Mouse (Mus musculus) right cerebral cortex, postnatal 25 days (tissue): Measurements from ENCODE around the gene Macrod2.

ENCODE experiments used
- DNase-seq: peaks from one replicate; pipeline ENCODE4 v3.0.0; 2022

Macrod2 gene

DNA sequence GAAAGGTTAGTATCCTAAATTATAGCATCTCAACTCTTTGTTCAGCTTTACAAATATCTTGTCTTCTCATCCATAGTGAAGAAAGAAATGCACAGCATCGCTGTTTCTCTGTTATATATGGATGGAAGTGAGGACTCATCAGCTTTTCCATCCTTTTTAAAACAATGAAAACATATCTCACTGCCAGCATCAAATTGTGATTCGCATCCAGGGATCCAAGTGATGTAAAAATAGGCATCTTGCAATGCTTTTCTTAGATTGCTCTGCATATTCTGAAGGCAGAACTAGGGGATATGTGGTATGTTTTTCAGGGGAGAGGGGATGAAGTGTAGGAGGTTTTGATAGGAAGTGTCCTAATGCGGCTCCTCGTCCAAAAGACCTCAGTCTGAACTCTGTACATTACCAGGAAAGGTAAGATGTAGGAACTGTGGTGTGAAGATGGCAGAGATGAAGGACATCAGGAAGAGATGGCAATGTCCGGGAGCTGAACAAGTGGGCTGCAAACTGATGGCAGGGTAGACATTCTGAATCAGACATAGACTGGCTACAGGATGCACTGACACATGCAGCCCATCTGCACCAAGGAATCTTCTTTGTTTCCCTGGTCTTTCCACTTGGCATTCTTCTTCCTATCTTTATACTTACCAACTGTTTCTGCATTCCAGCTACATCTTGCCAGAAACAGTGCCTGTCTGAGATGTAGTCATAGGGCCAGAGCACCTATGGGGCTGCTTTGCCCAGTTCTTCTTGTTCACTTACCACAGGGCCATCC lies 1341.8 kb downstream of the Macrod2 start:
- peak; percentile 18 for DNase-seq

DNA sequence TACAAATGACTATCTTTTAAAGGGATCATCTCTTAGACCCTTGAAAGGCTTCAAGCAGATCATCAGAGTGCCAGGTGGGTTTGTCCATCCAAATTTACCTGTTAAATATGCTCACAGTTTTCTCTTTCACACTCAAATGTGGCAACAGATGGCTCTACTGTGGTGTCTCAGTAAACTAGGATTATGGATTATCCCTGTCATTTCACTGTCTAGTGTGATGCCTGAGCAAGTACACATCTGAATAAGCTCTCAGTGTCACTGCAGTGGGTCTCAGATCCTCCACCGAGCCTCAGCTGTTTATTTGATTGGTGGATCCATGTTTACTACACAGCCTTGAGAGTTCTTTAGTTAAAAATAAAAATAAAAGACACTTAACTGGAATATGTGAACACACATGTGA lies 1343.6 kb downstream of the Macrod2 start:
- no peak for DNase-seq

DNA sequence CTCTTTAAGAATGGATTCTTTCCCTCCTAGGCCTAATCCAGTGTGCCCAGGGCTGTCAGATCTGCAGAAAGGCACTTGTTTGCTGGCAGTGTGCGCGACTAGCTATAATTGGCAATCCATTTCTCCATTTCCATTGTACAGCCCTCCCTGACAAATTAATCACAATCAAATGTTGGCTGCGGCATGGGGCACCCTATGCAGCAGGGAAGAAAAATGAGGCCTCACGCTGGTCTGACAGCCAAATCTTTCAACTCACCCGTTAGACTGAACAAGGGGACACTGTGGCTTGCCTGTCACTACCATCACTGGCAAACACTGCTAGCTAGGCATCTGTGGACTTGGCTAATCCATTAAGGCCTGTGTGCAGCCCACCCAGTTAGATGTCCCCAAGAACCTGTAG lies 1345.2 kb downstream of the Macrod2 start:
- DNase-seq = no peak

DNA sequence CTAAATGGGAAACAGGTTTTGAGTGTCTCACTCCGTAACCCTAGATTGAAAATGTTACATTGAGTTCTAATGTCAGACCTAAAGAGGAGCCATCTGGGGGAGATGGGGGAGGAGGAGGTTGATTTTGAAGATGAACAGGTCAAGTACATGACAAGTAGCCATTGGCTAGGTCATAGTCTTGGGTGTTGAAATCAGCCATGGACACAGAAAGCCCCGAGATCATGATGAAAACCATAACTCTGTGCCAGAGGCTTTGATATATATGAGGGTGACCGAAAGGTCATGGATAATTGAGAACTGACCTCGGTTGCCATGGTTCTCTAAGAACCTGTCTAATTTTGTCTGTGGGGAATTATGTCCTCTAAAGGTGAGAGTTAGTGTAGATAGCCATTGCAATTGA lies 1405.1 kb downstream of the Macrod2 start:
- DNase-seq = no peak

DNA sequence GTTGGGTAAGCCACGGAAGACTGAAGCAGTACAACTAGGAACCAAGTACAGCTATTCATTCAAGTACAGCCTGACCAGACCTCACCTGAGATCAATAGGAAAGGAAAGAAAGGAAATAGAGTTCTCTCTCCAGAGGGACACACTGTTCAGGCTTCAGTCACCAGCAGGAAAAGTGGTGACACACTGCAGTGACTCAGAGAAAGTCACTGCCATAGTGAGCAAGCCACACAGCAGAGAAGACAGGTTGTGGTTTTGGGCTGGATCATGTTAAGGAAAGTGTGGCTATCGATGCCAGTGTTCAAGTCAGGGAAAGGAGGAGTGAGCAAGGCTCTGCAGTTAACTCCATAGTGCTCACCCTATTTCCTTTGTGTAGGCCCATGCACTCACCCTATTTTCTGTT lies 1405.8 kb downstream of the Macrod2 start:
- no peak for DNase-seq

DNA sequence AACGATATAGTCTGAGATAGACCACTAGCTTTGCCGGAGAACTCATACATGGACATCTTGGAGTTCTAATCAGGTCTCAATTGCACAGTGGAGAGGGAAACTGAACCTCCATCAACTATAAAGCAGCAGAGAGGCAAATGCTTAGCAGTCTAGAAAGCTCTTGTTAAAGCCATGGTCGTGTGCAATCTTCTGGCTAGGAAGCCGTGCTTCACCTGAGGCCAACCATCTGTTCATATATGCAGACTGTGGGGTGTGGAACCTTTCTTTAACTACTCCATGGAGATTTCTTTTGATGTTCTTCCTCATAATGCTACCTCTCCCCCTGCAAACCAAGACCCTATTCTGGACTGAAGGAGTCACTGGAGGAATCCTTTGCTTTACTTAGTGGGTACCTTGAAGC lies 1421.2 kb downstream of the Macrod2 start:
- no peak for DNase-seq

DNA sequence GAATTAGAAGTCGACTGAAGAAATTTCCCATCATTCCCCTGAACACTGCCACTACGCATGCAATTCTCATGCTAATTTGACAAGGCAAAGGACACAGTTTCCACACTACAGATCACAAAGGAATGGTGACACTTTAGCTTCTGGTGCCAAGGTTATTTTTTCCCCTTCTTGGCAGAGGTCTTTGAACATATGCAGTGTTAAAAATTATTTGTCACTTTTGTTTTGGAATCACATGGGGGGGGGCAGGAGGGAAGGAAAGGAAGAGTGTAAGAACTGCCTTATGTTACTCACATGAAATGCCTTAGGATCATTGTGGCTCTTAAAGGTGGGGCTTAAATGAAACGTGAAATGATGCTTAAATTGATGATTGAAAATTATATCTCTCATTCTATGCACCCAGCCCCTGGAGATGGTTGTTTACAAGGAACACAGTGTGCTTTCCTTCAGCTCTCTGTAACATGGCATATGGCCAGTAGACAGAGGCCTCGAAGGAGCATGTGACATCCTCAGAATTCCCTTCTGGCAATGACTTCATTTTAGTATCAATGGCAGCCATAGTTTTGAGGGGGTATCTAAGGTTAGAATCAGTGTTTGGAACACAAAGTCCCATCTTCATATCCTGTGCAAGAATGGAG lies 1422.6 kb downstream of the Macrod2 start:
- no peak for DNase-seq

DNA sequence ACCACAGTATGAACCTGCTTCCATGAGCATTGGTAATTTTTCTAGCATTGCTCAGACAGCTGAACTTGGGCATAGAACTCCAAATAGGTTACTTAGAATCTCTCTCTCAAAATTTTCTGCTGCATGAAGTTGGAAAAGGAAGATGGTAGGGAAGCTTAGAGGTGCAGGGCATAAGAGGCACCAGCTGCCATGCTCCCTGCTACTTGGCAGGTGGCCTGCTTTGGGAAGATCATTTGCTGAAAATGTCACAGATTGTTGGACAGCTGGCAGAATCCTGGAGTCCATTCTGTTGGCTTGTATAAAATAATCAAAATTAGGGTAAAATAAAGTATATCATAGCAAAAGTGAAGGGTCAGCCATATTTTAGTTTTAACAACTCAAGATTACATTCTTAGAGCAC lies 1425.7 kb downstream of the Macrod2 start:
- no peak for DNase-seq

DNA sequence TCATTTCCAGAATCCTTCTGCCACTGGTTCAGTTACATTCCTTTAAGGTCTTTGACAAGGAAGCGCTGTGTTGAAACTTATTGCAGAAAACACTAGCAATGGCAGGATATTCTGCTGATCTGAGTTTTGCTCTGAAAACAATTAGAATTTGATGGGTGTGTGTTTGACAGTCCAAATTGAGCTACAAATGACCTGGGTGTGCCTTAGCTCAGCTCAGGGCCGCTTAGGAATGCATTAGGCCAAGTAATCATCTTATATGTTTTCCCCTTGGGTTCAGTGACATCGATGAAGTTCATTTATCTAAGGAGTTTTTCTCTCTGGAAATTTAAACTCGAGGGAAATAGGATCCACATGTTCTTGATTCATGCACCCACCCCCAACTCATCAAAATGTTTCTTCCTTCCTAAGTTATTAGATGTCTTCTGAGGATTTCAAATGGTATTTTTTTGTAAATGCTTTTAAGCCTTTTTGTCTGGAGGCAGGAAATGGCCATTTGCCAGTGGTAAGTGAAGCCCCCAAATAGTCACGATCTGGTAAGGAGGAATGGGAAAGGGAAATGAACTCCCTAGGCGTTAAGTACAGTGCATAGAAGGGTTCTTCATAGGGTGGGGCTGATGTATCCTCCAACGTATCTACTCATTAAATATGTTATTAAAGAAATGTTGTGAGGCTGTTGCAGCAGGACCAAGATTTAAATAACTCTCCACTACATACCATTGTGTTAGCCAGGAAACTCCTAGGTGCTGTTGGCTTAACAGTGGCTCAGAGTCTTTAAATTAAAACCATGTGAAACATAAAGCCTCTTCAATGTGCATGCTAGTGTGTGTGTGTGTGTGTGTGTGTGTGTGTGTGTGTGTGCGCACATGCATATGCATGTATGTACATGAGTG lies 1430.7 kb downstream of the Macrod2 start:
- DNase-seq = no peak

DNA sequence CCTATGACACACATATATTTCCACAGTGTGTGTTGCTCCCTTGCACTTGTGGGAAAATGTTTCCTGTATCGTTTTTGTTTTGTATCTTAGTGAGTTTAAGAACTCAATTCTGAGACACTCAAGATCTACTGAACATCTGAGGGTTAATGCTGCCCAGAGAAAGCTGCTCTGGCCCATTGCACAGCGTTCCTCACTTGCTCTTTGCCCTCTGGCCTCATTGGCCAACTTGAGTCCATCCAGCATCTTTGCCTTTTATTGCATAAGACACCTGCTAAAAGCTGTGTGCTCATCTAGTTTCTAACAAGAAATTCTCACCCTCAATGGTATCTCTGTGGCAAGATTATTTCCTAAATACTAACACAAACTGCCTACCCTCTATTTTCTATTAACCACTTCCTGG lies 1435.4 kb downstream of the Macrod2 start:
- DNase-seq = no peak

DNA sequence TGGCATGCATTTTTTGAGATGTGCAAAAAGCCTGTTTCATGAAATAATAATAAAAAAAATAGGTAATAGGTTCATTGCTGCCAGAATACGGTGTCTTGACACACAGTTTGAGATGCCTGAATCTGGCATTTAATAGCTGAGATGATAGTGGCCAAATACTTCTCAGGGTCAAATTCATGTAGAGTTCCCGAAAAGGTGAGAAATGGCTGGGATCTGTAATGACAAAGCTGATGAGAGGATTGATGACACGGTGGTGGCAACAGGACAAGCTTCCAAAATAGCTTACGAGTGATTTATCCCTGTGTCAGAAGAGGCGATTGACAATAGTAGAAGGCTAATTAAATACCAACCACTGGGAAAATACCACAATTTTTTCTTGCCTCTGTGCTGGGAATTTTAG lies 1436.4 kb downstream of the Macrod2 start:
- DNase-seq = no peak

DNA sequence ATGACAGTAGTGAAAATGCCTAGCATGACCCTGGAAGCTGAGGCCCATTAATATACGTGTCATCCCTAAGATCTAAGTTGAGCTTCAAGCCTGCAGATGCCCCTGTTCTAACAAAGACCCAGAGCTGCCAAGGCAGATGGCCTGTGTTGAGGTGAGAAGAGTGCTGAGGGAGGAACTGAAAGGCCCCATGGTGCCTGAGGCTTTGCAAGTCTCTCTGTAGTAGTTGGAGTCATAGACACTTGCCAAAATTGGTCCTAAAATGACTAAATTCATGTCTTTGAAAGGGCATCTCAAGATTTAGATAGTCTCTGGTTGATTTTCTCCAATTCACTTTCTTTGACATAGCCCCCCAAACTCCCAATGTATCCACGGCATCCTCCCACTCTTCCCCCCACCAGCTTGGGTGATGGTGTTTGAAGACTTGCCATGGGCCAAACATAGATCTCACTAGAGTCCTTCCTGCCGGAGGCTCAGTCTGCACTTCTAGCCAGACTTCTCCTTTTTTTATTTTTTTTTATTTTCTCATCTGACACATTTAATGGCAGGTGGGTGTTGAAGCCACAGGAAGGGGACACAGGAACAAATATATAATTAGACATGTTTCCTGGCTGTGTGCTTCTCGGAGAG lies 1439.2 kb downstream of the Macrod2 start:
- no peak for DNase-seq

DNA sequence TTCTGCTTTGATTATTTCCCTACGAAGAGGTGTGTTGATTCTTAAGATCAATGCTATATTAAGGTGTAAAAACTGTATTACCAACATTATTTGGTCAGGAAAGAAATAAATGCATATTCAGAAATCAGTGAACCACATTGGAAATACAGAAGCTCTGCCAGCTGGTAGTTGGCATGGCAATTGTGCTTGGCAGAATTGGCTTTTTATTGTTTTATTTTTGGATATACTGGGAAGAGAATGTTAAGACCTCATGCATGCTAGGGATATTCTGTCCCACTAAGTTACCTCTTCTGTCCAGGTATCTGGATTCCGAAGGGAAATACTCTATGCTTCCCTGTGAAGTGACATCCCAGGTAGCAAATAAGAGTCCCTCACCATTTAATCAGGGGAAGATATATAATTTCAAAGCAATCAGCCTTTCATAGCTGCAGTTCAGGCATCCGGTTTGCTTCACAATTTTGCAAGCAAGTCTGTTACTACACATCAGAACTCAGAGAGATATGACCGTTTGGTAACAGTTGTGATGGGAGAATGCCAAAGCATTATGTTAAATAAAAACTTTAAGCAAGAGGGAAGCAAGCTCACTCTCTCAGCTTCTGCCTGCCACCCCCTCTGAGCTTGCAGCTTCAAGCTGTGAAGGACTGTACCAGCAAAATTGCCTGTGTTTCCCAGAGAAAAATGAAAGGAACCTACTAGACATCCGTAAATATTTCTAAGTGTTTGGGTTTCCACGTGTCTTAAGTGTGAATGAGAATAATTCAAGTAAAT lies 1449.5 kb downstream of the Macrod2 start:
- peak; percentile 25 for DNase-seq

DNA sequence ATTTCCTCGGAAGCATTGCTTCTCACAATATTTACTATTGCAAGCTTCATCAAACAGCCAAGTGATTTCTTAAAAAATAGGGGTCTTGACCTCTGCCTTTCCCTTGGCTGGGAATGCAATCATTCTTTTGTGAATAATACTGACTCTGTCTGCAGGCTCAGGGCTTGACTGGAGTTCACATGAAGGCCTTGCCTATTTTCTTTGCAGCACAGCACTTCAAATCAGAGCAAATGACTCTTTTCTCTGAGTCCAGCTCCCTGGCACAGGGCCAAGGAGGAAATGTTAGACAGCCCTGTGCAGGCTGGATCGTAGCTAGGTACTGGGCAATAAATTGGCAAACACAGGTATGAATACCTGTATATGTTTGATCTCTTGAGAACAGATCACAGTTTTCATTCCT lies 1464.1 kb downstream of the Macrod2 start:
- DNase-seq = no peak

DNA sequence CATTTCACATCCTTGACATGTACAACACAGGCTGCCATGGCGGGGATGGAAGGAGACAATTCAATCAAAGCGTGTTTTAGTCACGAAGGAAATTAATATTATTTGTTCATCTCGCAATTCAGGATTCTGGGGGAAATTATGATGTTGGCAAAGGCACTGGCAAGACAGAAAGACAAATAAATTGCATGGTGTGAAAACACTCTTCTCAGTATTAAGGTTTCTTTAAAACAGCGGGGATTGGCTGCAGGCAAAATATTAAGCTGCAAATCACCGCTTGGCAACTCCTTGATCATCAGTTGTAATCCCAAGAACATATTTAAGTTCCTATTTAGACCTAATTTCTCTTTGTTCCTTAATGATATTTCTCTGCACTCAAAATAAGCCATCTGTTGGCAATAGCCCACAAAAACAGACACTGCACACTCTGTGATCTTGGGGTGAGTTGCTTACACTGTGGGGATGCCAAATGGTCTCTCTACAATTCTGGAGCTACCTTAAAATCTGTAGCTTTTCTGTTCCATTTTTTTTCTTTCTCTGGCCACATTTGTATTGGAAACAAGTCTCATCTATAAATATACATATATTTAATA lies 1466.7 kb downstream of the Macrod2 start:
- DNase-seq = no peak

DNA sequence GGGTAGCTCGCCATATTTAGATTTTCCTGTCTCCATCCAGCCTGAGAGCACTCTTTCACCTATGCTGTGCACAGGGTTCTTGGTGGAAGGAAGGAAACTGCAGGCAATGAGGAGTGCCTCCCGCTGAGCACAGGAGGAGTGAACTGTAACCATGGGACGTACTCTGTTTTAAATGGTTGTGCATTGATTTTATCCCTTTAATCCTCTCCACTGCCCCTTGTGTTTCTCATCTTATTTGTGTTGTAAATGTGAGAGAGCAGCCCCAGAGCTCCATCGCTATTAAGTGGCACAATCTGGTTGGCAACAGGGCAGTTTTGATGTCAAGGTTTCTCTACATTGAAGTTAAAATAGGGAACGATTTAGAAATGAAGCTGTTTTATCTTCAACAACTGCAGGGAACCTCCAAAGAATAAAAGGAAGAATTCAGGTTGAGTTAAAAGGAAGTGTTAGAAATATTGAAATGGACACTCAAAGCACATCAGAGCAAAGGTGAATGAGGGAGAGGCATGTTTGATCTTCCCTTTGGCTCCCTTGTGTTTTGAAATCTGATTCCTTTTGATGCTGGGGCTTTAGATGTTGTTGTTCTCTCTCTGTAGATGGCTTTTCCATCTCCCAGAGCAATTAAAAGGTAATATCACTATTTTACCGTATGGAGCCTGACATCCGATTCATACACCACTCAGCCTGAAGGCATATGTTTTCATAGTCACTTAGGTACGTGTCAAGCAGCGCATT lies 1467.6 kb downstream of the Macrod2 start:
- no peak for DNase-seq

DNA sequence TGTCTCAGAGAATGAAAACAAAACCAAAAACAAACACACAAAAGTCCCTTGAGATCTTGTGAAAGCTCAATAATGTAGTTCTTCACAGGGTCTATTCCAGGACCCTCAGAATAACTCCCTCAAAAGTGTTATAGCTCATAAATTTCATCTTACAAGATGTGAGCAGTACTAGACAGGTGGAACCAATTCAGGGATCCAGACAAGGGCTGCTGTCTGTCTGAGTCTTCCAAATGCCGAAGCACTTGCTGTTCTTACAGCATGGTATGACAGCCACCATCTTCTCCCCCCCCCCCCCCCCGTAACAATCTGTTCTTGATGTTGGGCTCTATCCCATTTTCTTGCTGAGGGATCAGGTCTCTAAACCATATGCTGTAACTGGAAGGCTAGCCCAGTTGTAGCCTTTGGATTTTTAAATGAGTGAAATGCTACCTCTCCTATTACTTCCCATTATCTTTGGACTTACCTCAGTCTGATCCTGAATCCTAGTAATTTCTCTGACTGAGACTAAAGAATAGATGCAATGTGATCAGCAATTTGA lies 1468.6 kb downstream of the Macrod2 start:
- no peak for DNase-seq

DNA sequence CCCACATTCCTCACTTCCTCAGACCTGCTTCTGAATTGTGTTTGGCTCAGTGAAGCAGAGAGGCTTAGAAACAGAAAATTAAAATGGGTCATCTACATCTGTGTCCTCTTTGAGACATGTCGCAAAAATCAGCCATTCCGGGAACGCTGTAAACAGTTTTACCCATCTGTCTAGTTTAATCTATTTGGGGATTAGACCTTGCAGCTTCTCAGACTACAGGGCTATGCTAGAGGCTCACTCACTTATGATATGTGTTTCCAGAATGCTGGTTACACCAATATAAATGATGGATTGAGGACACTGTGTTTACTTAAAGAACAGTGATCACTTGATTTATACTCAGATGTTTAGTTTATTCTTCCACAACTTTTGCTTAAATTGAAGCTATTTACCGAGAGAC lies 1475.8 kb downstream of the Macrod2 start:
- no peak for DNase-seq

DNA sequence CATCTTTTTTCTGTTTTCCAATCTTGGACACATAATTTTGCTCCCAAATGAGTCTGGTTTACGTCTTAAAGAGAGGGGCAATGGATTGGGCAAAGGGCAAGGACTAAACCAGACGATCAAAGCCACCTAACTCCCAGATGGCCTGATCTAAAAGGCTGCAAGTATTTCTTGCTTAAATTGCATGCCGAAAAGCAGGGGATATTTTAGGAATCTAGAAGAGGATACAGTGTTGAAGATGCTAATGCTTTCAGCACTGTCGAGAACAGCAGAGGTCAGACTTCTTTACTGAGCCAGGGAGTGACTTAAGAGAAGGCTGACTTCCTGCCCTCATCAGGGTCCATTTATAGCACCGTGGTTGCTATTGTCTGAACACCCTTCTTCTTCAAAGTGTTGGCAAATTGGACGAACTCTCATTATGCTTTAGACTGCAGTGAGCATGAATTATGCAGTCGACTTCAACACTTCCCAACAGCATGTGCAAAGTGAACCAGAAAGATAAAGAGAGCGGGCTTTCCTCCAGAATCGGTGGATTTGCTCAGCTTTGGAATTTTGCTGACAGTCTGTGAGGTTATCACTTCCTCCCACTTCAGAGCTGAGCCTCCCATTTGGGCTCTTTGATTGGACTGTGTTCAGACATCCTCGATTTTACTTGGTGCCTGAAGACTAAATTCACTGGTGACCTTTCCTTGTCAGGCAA lies 1481.2 kb downstream of the Macrod2 start:
- DNase-seq = peak; percentile 23

DNA sequence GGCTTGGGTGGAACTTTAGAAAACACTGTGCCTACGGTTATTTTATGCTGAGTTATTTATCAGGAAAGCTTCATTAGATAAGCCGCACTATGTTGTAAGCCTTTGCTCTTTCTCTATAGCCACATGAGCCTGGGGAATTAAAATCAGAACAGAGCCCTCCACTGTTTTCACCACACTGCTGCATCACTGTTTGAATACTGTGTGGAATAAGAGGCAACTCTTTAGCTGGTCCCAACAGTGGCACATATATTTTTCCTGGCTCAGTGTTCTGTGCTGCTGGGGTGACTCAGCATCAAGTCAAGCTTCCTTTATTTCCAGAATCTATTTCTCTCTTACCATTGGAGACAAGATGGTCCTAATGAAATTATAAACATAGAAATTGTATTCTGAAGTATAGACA lies 1481.8 kb downstream of the Macrod2 start:
- DNase-seq = no peak
